Mouse (Mus musculus) T-helper 17 cell (primary cell): Measurements from ENCODE around the gene Prom1.

Source experiments
- in situ Hi-C, 2 experiments: fragments of 300-600 bp; cut with MboI, MseI; formaldehyde crosslinking; loops; 1 replicate in 1 of 2; 2 replicates in 1 of 2; pipeline ENCODE4 v1.15.1; 2025; ENCODE audit warnings: high pct_unique_total_duplicates in 2 of 2

Gene Prom1

GRCm38 (mm10) chr5:43976821-43977561, 124.8 kb downstream of the Prom1 start:
- in situ Hi-C loops: loop anchor here in 1 of 2 experiments (5.0 kb wide), 1 partner anchor 80 kb away; no protein-coding TSS in a partner anchor

GRCm38 (mm10) chr5:43974166-43974565, 127.7 kb downstream of the Prom1 start:
- in situ Hi-C loops: no loop called here

GRCm38 (mm10) chr5:43971156-43971555, 130.7 kb downstream of the Prom1 start:
- in situ Hi-C loops: no loop called here

- in situ Hi-C loops: no loop called here
These were observed 131.3 kb downstream of the Prom1 start for GRCm38 (mm10) chr5:43970532-43970931.

- in situ Hi-C loops: no loop called here
These were observed 133.2 kb downstream of the Prom1 start for GRCm38 (mm10) chr5:43968634-43969033.

- in situ Hi-C loops: no loop called here
These were observed 140.8 kb downstream of the Prom1 start for GRCm38 (mm10) chr5:43961056-43961455.

GRCm38 (mm10) chr5:43959884-43960440, 141.9 kb downstream of the Prom1 start:
- in situ Hi-C loops: no loop called here

- in situ Hi-C loops: no loop called here
These were observed 148.6 kb downstream of the Prom1 start for GRCm38 (mm10) chr5:43953241-43953640.

- in situ Hi-C loops: loop anchor here (5.0 to 10.0 kb wide), 3 partner anchors 77 to 714 kb away; partner anchors contain the start of genes Cpeb2 (in 1 of the 2) and Tapt1 (in 1 of the 2)
These were observed 153.0 kb downstream of the Prom1 start for GRCm38 (mm10) chr5:43948748-43949275.

GRCm38 (mm10) chr5:43948111-43948743, 153.6 kb downstream of the Prom1 start:
- in situ Hi-C loops: loop anchor here (5.0 to 10.0 kb wide), 3 partner anchors 76 to 713 kb away; partner anchors contain the start of genes Cpeb2 (in 1 of the 2) and Tapt1 (in 1 of the 2)

- in situ Hi-C loops: loop anchor here (5.0 to 10.0 kb wide), 3 partner anchors 75 to 713 kb away; partner anchors contain the start of genes Cpeb2 (in 1 of the 2) and Tapt1 (in 1 of the 2)
These were observed 154.4 kb downstream of the Prom1 start for GRCm38 (mm10) chr5:43947330-43947977.
